Mouse (Mus musculus) CH12.LX (cell line): ENCODE results near the gene Pitpnm2. TPM values are rescaled to one million over a fixed set of nuclear protein-coding genes. Genes with fewer than 3 reads are reported as not detected.

ENCODE experiments used
- DNase-seq: peaks from one replicate; pipeline ENCODE4 v3.0.0-alpha.2; 2013; ENCODE audit errors: extremely low read depth
- H3K27ac ChIP-seq: 2 replicates; pipeline ENCODE4 v1.5.1; 2012; ENCODE audit warnings: low read depth, mild to moderate bottlenecking, control low read depth, moderate library complexity; ENCODE audit not compliant: insufficient read depth
- H3K27me3 ChIP-seq: replicated peaks from 2 replicates; pipeline ENCODE3; 2012; ENCODE audit warnings: inconsistent platforms
- H3K36me3 ChIP-seq, 2 experiments: replicated peaks in 1 of 2; 2 replicates each; pipeline versions ENCODE3 to v1.6.1; 2012; ENCODE audit warnings: inconsistent platforms in 1 of 2, low read length in 1 of 2, mild to moderate bottlenecking in 1 of 2, mixed read lengths in 1 of 2, moderate library complexity in 1 of 2; ENCODE audit not compliant: control insufficient read depth in 1 of 2, insufficient read depth in 1 of 2
- H3K4me1 ChIP-seq, 2 experiments: 2 replicates each; pipeline ENCODE4 v1.6.1; 2012; ENCODE audit warnings: inconsistent platforms in 1 of 2, moderate library complexity in 1 of 2; ENCODE audit not compliant: insufficient read depth in 2 of 2, control insufficient read depth in 1 of 2
- H3K4me2 ChIP-seq: 2 replicates; pipeline ENCODE4 v1.6.1; 2012; ENCODE audit warnings: low read depth, mild to moderate bottlenecking, control low read depth; ENCODE audit not compliant: poor library complexity, insufficient read depth, severe bottlenecking
- H3K4me3 ChIP-seq, 3 experiments: fragments of 150-350 bp in 1 of 3; sonication (generic) in 1 of 3; replicated peaks in 1 of 3; 2 replicates each; pipeline versions ENCODE3 to v1.5.1; 2011 to 2012; ENCODE audit warnings: low read depth in 2 of 3, low read length in 2 of 3, mild to moderate bottlenecking in 2 of 3, moderate library complexity in 2 of 3, control low read depth in 1 of 3, improper control_type of control experiment in 1 of 3, inconsistent platforms in 1 of 3, mixed read lengths in 1 of 3; ENCODE audit not compliant: poor library complexity in 1 of 3
- H3K79me2 ChIP-seq: replicated peaks from 2 replicates; pipeline ENCODE4 v1.6.1; 2012; ENCODE audit warnings: mild to moderate bottlenecking, moderate library complexity; ENCODE audit not compliant: control insufficient read depth, poor library complexity, insufficient read depth, severe bottlenecking; ENCODE audit errors: extremely low read depth
- H3K9ac ChIP-seq: 2 replicates; pipeline ENCODE4 v1.6.1; 2012; ENCODE audit warnings: low read depth, mild to moderate bottlenecking, control low read depth, moderate library complexity; ENCODE audit not compliant: insufficient read depth
- H3K9me3 ChIP-seq: replicated peaks from 2 replicates; pipeline ENCODE3; 2012; ENCODE audit warnings: low read length, inconsistent platforms, mixed read lengths
- BHLHE40 ChIP-seq: IDR thresholded peaks from 2 replicates; pipeline ENCODE4 v1.6.1; 2011; ENCODE audit warnings: mild to moderate bottlenecking, low read depth, low read length, improper control_type of control experiment
- CHD2 ChIP-seq: IDR thresholded peaks from 2 replicates; pipeline ENCODE4 v1.6.1; 2011; ENCODE audit warnings: low read length, improper control_type of control experiment
- CTCF ChIP-seq, 2 experiments: IDR thresholded peaks in 1 of 2; conservative IDR thresholded peaks in 1 of 2; 2 replicates each; pipeline ENCODE4 v1.5.1; 2011 to 2012; ENCODE audit warnings: low read depth in 2 of 2, low read length in 2 of 2, improper control_type of control experiment in 1 of 2, inconsistent platforms in 1 of 2, mild to moderate bottlenecking in 1 of 2, moderate library complexity in 1 of 2
- E2F4 ChIP-seq: IDR thresholded peaks from 2 replicates; pipeline ENCODE4 v1.6.1; 2011; ENCODE audit warnings: low read depth, low read length, improper control_type of control experiment; ENCODE audit not compliant: insufficient replicate concordance
- ELF1 ChIP-seq: IDR thresholded peaks from 2 replicates; pipeline ENCODE4 v1.6.1; 2014; ENCODE audit warnings: low read depth, mild to moderate bottlenecking, inconsistent platforms, low read length, improper control_type of control experiment
- EP300 ChIP-seq: IDR thresholded peaks from 2 replicates; pipeline ENCODE4 v1.6.1; 2011; ENCODE audit warnings: low read length, improper control_type of control experiment
- ETS1 ChIP-seq: conservative IDR thresholded peaks from 2 replicates; pipeline ENCODE4 v1.6.1; 2012; ENCODE audit warnings: low read depth, mild to moderate bottlenecking, inconsistent platforms, low read length, improper control_type of control experiment, moderate library complexity
- GABPA ChIP-seq: IDR thresholded peaks from 2 replicates; pipeline ENCODE4 v1.6.1; 2012; ENCODE audit warnings: low read depth, low read length, improper control_type of control experiment, inconsistent platforms; ENCODE audit not compliant: insufficient replicate concordance
- HCFC1 ChIP-seq: IDR thresholded peaks from 2 replicates; pipeline ENCODE4 v1.6.1; 2012; ENCODE audit warnings: low read depth, mild to moderate bottlenecking, inconsistent platforms, low read length, improper control_type of control experiment
- JUN ChIP-seq: IDR thresholded peaks from 2 replicates; pipeline ENCODE4 v1.6.1; 2011; ENCODE audit warnings: low read depth, mild to moderate bottlenecking, low read length, improper control_type of control experiment, moderate library complexity; ENCODE audit not compliant: insufficient read depth
- JUND ChIP-seq: conservative IDR thresholded peaks from 2 replicates; pipeline ENCODE4 v1.6.1; 2011; ENCODE audit warnings: low read depth, low read length, improper control_type of control experiment
- KAT2A ChIP-seq: IDR thresholded peaks from 2 replicates; pipeline ENCODE4 v1.6.1; 2012; ENCODE audit warnings: low read length, improper control_type of control experiment, inconsistent platforms; ENCODE audit not compliant: insufficient replicate concordance
- MAFK ChIP-seq: IDR thresholded peaks from 2 replicates; pipeline ENCODE4 v1.6.1; 2011; ENCODE audit warnings: low read length, improper control_type of control experiment; ENCODE audit not compliant: insufficient replicate concordance
- MAX ChIP-seq: IDR thresholded peaks from 2 replicates; pipeline ENCODE4 v1.6.1; 2011; ENCODE audit warnings: low read length, improper control_type of control experiment
- MAZ ChIP-seq: IDR thresholded peaks from 2 replicates; pipeline ENCODE4 v1.6.1; 2012; ENCODE audit warnings: low read depth, mild to moderate bottlenecking, inconsistent platforms, low read length, improper control_type of control experiment, moderate library complexity
- MEF2A ChIP-seq: IDR thresholded peaks from 2 replicates; pipeline ENCODE4 v1.6.1; 2014; ENCODE audit warnings: low read depth, mild to moderate bottlenecking, inconsistent platforms, low read length, improper control_type of control experiment, borderline replicate concordance
- MXI1 ChIP-seq: IDR thresholded peaks from 2 replicates; pipeline ENCODE4 v1.6.1; 2011; ENCODE audit warnings: mild to moderate bottlenecking, low read depth, low read length, improper control_type of control experiment
- MYC ChIP-seq: IDR thresholded peaks from 2 replicates; pipeline ENCODE4 v1.6.1; 2011; ENCODE audit warnings: low read depth, mild to moderate bottlenecking, improper control_type of control experiment, low read length
- NELFE ChIP-seq: IDR thresholded peaks from 2 replicates; pipeline ENCODE4 v1.6.1; 2011; ENCODE audit warnings: low read depth, low read length, improper control_type of control experiment
- NRF1 ChIP-seq: IDR thresholded peaks from 2 replicates; pipeline ENCODE4 v1.6.1; 2014; ENCODE audit warnings: low read depth, mild to moderate bottlenecking, inconsistent platforms, low read length, improper control_type of control experiment, moderate library complexity
- RAD21 ChIP-seq: IDR thresholded peaks from 2 replicates; pipeline ENCODE4 v1.6.1; 2011; ENCODE audit warnings: low read depth, mild to moderate bottlenecking, low read length, improper control_type of control experiment, moderate library complexity
- RCOR1 ChIP-seq: conservative IDR thresholded peaks from 2 replicates; pipeline ENCODE4 v1.6.1; 2012; ENCODE audit warnings: low read depth, mild to moderate bottlenecking, inconsistent platforms, low read length, improper control_type of control experiment
- SIN3A ChIP-seq: IDR thresholded peaks from 2 replicates; pipeline ENCODE4 v1.6.1; 2012; ENCODE audit warnings: low read length, improper control_type of control experiment, inconsistent platforms
- SMC3 ChIP-seq: IDR thresholded peaks from 2 replicates; pipeline ENCODE4 v1.6.1; 2011; ENCODE audit warnings: low read depth, low read length, improper control_type of control experiment
- TBP ChIP-seq: conservative IDR thresholded peaks from 2 replicates; pipeline ENCODE4 v1.6.1; 2011; ENCODE audit warnings: low read depth, low read length, improper control_type of control experiment
- TCF12 ChIP-seq: IDR thresholded peaks from 2 replicates; pipeline ENCODE4 v1.6.1; 2014; ENCODE audit warnings: low read depth, mild to moderate bottlenecking, inconsistent platforms, low read length, improper control_type of control experiment
- UBTF ChIP-seq: IDR thresholded peaks from 2 replicates; pipeline ENCODE4 v1.6.1; 2012; ENCODE audit warnings: low read depth, mild to moderate bottlenecking, inconsistent platforms, low read length, improper control_type of control experiment, moderate library complexity
- USF1 ChIP-seq: IDR thresholded peaks from 2 replicates; pipeline ENCODE4 v1.6.1; 2014; ENCODE audit warnings: low read depth, mild to moderate bottlenecking, inconsistent platforms, low read length, improper control_type of control experiment
- USF2 ChIP-seq: conservative IDR thresholded peaks from 2 replicates; pipeline ENCODE4 v1.6.1; 2011; ENCODE audit warnings: low read depth, low read length, improper control_type of control experiment
- ZKSCAN1 ChIP-seq: IDR thresholded peaks from 2 replicates; pipeline ENCODE4 v1.6.1; 2012; ENCODE audit warnings: low read depth, inconsistent platforms, low read length, improper control_type of control experiment, borderline replicate concordance
- dilution Hi-C: fragments of 300-500 bp; cut with MboI; formaldehyde crosslinking; loops from 2 replicates; pipeline ENCODE4 v1.14.3; 2020; ENCODE audit warnings: low sequenced_read_pairs; ENCODE audit not compliant: extremely low pct_unique_long_range_greater_than_20kb, extremely low pct_ligation_motif_present
- in situ Hi-C: fragments of 300-500 bp; cut with MboI; formaldehyde crosslinking; loops from 3 replicates; pipeline ENCODE4 v1.14.3; 2019; ENCODE audit warnings: low sequenced_read_pairs, low pct_ligation_motif_present, low pct_unique_long_range_greater_than_20kb, mixed read lengths
- polyA plus RNA-seq: library from polyadenylated mRNA; unstranded; fragments of >175 nt; gene quantifications from 2 replicates; pipeline ENCODE4 v1.2.1, GENCODE M21; 2012; ENCODE audit warnings: low read depth; ENCODE audit not compliant: insufficient read length
- total RNA-seq, 2 experiments: library from RNA; depleted of rRNA; stranded (reverse); fragments of 300-350 nt in 1 of 2; fragments of >200 nt in 1 of 2; gene quantifications; 2 replicates each; pipeline ENCODE4 v1.2.3; 2012 to 2014

Pitpnm2 gene
- total and polyA plus RNA-seq, 3 experiments = 1.0 to 11.9 (median 5.3) TPM

DNA sequence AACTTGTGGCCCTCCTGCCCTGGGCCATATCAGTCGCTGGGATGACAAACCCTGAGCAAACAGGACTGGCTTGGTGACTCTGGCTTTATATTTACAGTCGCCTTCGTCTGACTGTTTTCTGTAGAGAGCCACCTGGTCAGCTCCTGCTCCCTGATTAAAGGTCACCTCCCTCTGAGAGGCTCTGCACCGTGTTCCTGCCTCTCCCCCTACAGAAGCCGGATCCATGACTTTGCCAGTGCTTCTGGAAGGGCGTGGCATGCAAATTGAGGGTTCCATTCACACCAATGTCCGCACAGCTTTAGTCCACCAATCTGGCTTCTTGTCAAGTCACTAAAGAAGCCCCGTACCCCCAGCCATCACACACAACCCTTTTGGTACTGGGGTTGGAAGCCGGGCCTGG, 173.0 kb downstream of the Pitpnm2 start:
- H3K9ac ChIP-seq = no peak overlapping the region
- H3K4me3 ChIP-seq = no peak overlapping the region
- dilution Hi-C loops = no loop called here
- no peak overlapping the region for H3K4me2 ChIP-seq
- in situ Hi-C loops = no loop called here
- peaks cover 12 to 36% of the 10 kb centered on the region in 2 experiments for H3K4me1 ChIP-seq
- H3K36me3 ChIP-seq = peaks cover 0 to 4% of the 10 kb centered on the region in 2 experiments
- no peaks in the 10 kb centered on the region for H3K79me2 ChIP-seq
- no peaks in the 10 kb centered on the region for H3K9me3 ChIP-seq
- no peak overlapping the region for H3K27ac ChIP-seq
- no peak for DNase-seq
- H3K27me3 ChIP-seq = no peaks in the 10 kb centered on the region
- TF ChIP-seq ZKSCAN1 = no peak
- TF ChIP-seq EP300 = no peak
- TF ChIP-seq MXI1 = no peak
- TF ChIP-seq MAFK = no peak
- no peak for TF ChIP-seq BHLHE40
- TF ChIP-seq TBP = no peak
- no peak for TF ChIP-seq CHD2
- TF ChIP-seq NELFE = no peak
- no peak for TF ChIP-seq TCF12
- no peak for TF ChIP-seq MYC
- TF ChIP-seq JUND = no peak
- TF ChIP-seq NRF1 = no peak
- TF ChIP-seq ETS1 = no peak
- TF ChIP-seq E2F4 = no peak
- TF ChIP-seq HCFC1 = no peak

DNA sequence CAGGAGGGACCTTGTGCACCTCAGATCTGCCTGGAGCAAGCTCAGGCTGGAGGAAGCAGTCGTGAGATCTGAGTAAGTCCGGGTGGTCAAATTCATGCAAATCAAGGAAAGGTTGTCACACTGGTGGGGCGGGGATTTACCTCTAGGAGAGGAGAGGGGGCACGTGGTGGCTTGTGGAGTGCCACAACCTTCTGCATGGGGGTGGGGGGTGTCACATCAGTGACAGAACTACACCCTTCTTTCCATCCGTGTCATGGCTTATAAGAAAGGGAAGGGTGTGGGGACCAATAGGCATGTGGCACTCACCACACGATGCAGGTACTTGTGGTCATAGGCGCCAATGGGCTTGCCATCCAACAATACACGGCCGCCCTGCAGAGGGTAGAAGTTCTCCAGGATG, 173.8 kb downstream of the Pitpnm2 start:
- no peak for TF ChIP-seq MXI1
- no peak for TF ChIP-seq CTCF (conservative IDR thresholded peaks at IDR 0.05 in 1 of 2, IDR thresholded peaks at IDR 0.05 in 1 of 2; ENCODE audit: low read depth in 2 of 2, low read length in 2 of 2)
- TF ChIP-seq MEF2A = no peak
- TF ChIP-seq SMC3 = no peak
- no peak for TF ChIP-seq KAT2A
- no peak for TF ChIP-seq CHD2
- no peak for TF ChIP-seq RCOR1
- no peak for TF ChIP-seq NELFE
- 0 out of 2 replicates have a peak, but pooled peaks have one; percentile 15 for TF ChIP-seq ETS1
- TF ChIP-seq NRF1 = no peak
- no peak for TF ChIP-seq MAX
- no peak for TF ChIP-seq ZKSCAN1
- TF ChIP-seq RAD21 = no peak
- TF ChIP-seq BHLHE40 = peak; percentile 52
- TF ChIP-seq USF1 = peak; percentile 22; the same call in 1 of the 2 replicates
- TF ChIP-seq UBTF = no peak
- no peak for TF ChIP-seq TCF12
- TF ChIP-seq ELF1 = no peak
- no peak for TF ChIP-seq GABPA
- TF ChIP-seq SIN3A = no peak
- no peak for TF ChIP-seq E2F4
- no peak for TF ChIP-seq JUN
- no peak for TF ChIP-seq MAZ
- no peak for TF ChIP-seq USF2
- dilution Hi-C loops (no loop called here), in situ Hi-C loops (no loop called here)
- H3K9ac ChIP-seq = no peak overlapping the region
- H3K4me2 ChIP-seq = no peak overlapping the region
- peak; percentile 65 for DNase-seq
- H3K4me1 ChIP-seq = peaks cover 12 to 32% of the 10 kb centered on the region in 2 experiments
- no peak overlapping the region for H3K4me3 ChIP-seq
- peaks cover 0 to 3% of the 10 kb centered on the region in 2 experiments for H3K36me3 ChIP-seq
- no peaks in the 10 kb centered on the region for H3K9me3 ChIP-seq
- no peaks in the 10 kb centered on the region for H3K27me3 ChIP-seq
- no peaks in the 10 kb centered on the region for H3K79me2 ChIP-seq
- no peak overlapping the region for H3K27ac ChIP-seq
